Mouse (Mus musculus) midbrain, embryonic 14.5 days (tissue): ENCODE data around the gene Dus3l. TPM values are rescaled to one million over a fixed set of nuclear protein-coding genes. Genes with fewer than 3 reads are reported as not detected.

Experiments
- ATAC-seq: fragments of 200-750 bp; cut with Nextera tagmentation; 2 replicates; pipeline ENCODE4 v1.8.0; 2017; ENCODE audit warnings: moderate number of reproducible peaks, moderate library complexity; ENCODE audit not compliant: low FRiP score, low TSS enrichment
- DNase-seq: peaks from one replicate; pipeline ENCODE4 v3.0.0-alpha.2; 2015
- H3K27ac ChIP-seq: fragments of 300-500 bp; sonication (generic); replicated peaks from 2 replicates; pipeline ENCODE4 v1.5.1; 2014; ENCODE audit warnings: mild to moderate bottlenecking, low read depth, low read length, moderate library complexity
- H3K27me3 ChIP-seq: fragments of 300-500 bp; sonication (generic); 2 replicates; pipeline ENCODE4 v1.6.1; 2014; ENCODE audit warnings: low read length, control low read depth, mixed read lengths; ENCODE audit not compliant: control insufficient read depth, insufficient read depth
- H3K36me3 ChIP-seq: fragments of 300-500 bp; sonication (generic); 2 replicates; pipeline ENCODE4 v1.6.1; 2014; ENCODE audit warnings: low read length, control low read depth; ENCODE audit not compliant: control insufficient read depth, insufficient read depth
- H3K4me1 ChIP-seq: fragments of 300-500 bp; sonication (generic); 2 replicates; pipeline ENCODE4 v1.6.1; 2014; ENCODE audit warnings: mild to moderate bottlenecking, antibody characterized with exemption, low read length, control low read depth; ENCODE audit not compliant: control insufficient read depth, insufficient read depth
- H3K4me2 ChIP-seq: fragments of 300-500 bp; sonication (generic); 2 replicates; pipeline ENCODE4 v1.6.1; 2014; ENCODE audit warnings: mild to moderate bottlenecking, low read length, moderate library complexity
- H3K4me3 ChIP-seq: fragments of 300-500 bp; sonication (generic); replicated peaks from 2 replicates; pipeline ENCODE4 v1.5.1; 2014; ENCODE audit warnings: low read depth, low read length
- H3K9ac ChIP-seq: fragments of 300-500 bp; sonication (generic); replicated peaks from 2 replicates; pipeline ENCODE4 v1.6.1; 2014; ENCODE audit warnings: mild to moderate bottlenecking, low read length, moderate library complexity
- H3K9me3 ChIP-seq: fragments of 300-500 bp; sonication (generic); 2 replicates; pipeline ENCODE4 v1.6.1; 2016; ENCODE audit warnings: low read length, control low read depth, mixed read lengths; ENCODE audit not compliant: control insufficient read depth
- WGBS: fragments of 180-500 bp; shearing (Covaris S2); extraction: QIAGEN DNeasy Blood & Tissue Kit; methylation state at CpG from one replicate; pipeline ENCODE4 v1.1.7; 2014; 5-methylcytosine and 5-hydroxymethylcytosine counted together
- polyA plus RNA-seq: library from polyadenylated mRNA; unstranded; fragments of >200 nt; fragmentation: Nextera tagmentation; extraction: Ambion mirVana; gene quantifications from 2 replicates; pipeline ENCODE4 v1.2.1, GENCODE M21; 2014

The Dus3l gene
- polyA plus RNA-seq, 1 experiment from 2014 or later = 72.8 TPM

DNA sequence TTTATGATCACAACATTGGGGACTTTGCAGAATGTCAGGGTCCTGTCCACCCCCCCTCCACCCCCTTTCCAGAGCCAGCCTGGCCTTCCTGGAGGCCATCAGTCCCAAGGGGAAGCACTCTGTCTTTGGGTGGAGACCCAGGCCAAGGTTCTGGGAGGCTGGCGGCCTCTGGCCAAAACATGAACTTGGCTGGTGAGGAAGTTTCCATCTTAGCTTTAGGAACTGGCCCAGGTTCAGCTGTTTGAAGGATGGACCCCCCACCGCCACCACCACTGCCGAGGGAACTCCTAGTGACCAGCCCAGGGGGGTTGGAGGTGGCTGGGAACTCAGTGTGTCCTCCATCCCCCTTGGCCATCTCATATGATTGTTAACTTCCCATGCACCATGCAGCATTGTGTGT lies 3.5 kb upstream of the Dus3l start:
- Histone ChIP-seq H3K9me3 (no peaks in the 10 kb centered on the region), H3K4me1 (peaks cover 31% of the 10 kb centered on the region), H3K36me3 (no peaks in the 10 kb centered on the region), H3K9ac (no peak overlapping the region), H3K27me3 (peaks cover 19% of the 10 kb centered on the region), H3K4me2 (no peak overlapping the region), H3K27ac (peak overlapping the region; percentile 94; the same call in 1 of the 2 replicates), H3K4me3 (no peak overlapping the region)
- DNase-seq (no peak), ATAC-seq (no peak)
- 55% methylated on average over 3 of the region's 3 CpGs for WGBS

DNA sequence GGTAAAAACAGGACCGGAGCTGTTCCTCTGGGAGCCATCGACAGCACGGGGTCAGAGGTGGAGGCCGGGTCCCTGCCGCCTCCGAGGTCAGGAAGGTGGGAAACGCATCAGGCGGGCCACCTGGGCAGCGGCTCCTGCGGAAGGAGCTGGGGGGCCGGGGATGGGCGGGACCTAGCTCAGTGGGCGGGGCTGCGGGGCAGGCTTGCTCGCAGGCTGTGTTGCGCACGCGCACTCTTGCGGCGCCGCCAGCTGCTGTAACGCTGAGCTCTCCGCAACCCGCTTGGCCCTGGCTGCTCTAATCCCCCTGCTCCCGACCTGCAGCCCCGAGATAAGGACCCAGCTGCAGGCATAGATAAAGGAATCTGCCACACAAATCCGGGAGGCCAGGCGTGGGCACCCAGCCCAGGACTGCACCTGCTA lies 2.6 kb upstream of the Dus3l start:
- ATAC-seq (peak; percentile 54), DNase-seq (peak; percentile 98)
- H3K9me3 ChIP-seq = no peaks in the 10 kb centered on the region
- H3K9ac ChIP-seq = peak overlapping the region; percentile 65
- peaks cover 10% of the 10 kb centered on the region for H3K27me3 ChIP-seq
- peak overlapping the region; percentile 74 for H3K4me2 ChIP-seq
- 2% methylated on average over 28 of the region's 28 CpGs for WGBS
- peaks cover 28% of the 10 kb centered on the region for H3K4me1 ChIP-seq
- H3K27ac ChIP-seq = peak overlapping the region; percentile 94
- peaks cover 6% of the 10 kb centered on the region for H3K36me3 ChIP-seq
- H3K4me3 ChIP-seq = peak overlapping the region; percentile 44

- peak overlapping the region; percentile 65; the same call in 1 of the 2 replicates for H3K9ac ChIP-seq
- 46% methylated on average over 27 of the region's 27 CpGs for WGBS
- no peak for ATAC-seq
Measured at GRCm38 (mm10) chr17:56762769-56763731, 1.5 kb upstream of the Dus3l start.

GRCm38 (mm10) chr17:56763741-56764250 lies 761 bp upstream of the Dus3l start:
- peaks cover 23% of the 10 kb centered on the region for H3K4me1 ChIP-seq
- no peaks in the 10 kb centered on the region for H3K27me3 ChIP-seq
- DNase-seq (no peak), ATAC-seq (no peak)
- H3K9ac ChIP-seq = no peak overlapping the region
- peaks cover 24% of the 10 kb centered on the region for H3K36me3 ChIP-seq
- WGBS = 79% methylated on average over 8 of the region's 8 CpGs
- peak overlapping the region; percentile 62 for H3K4me2 ChIP-seq
- peak overlapping the region; percentile 72; the same call in 1 of the 2 replicates for H3K4me3 ChIP-seq
- H3K27ac ChIP-seq = peak overlapping the region; percentile 94; the same call in 1 of the 2 replicates
- no peaks in the 10 kb centered on the region for H3K9me3 ChIP-seq

More at GRCm38 (mm10) chr17:56762769-56763731, 1.5 kb upstream of the Dus3l start:
- Histone ChIP-seq H3K36me3 (peaks cover 16% of the 10 kb centered on the region), H3K4me2 (peak overlapping the region; percentile 74), H3K27me3 (no peaks in the 10 kb centered on the region; the same call in 1 of the 2 replicates), H3K4me3 (peak overlapping the region; percentile 44; the same call in 1 of the 2 replicates), H3K9me3 (no peaks in the 10 kb centered on the region), H3K27ac (peak overlapping the region; percentile 94), H3K4me1 (peaks cover 23% of the 10 kb centered on the region)
- peak; percentile 70 for DNase-seq

- peaks cover 40% of the 10 kb centered on the region for H3K36me3 ChIP-seq
- H3K4me3 ChIP-seq = peak overlapping the region; percentile 72
- WGBS = 58% methylated on average over 12 of the region's 12 CpGs
- H3K4me2 ChIP-seq = peak overlapping the region; percentile 62
- H3K27me3 ChIP-seq = no peaks in the 10 kb centered on the region
- peak overlapping the region; percentile 73; the same call in 1 of the 2 replicates for H3K9ac ChIP-seq
- DNase-seq = no peak
- peaks cover 23% of the 10 kb centered on the region for H3K4me1 ChIP-seq
- no peaks in the 10 kb centered on the region for H3K9me3 ChIP-seq
- ATAC-seq = peak; percentile 1; the same call in 1 of the 2 replicates
- H3K27ac ChIP-seq = peak overlapping the region; percentile 95; the same call in 1 of the 2 replicates
Measured at GRCm38 (mm10) chr17:56765431-56765830, 874 bp downstream of the Dus3l start.

GRCm38 (mm10) chr17:56766631-56767405 lies 2.3 kb downstream of the Dus3l start:
- ATAC-seq = no peak
- Histone ChIP-seq H3K27ac (no peak overlapping the region), H3K4me3 (no peak overlapping the region), H3K9me3 (no peaks in the 10 kb centered on the region), H3K9ac (no peak overlapping the region), H3K4me1 (peaks cover 16% of the 10 kb centered on the region), H3K4me2 (no peak overlapping the region), H3K27me3 (no peaks in the 10 kb centered on the region), H3K36me3 (peaks cover 45% of the 10 kb centered on the region)
- WGBS = 93% methylated on average over 27 of the region's 27 CpGs
- no peak for DNase-seq

- H3K4me3 ChIP-seq = no peak overlapping the region
- H3K27ac ChIP-seq = no peak overlapping the region
- H3K4me2 ChIP-seq = no peak overlapping the region
- H3K36me3 ChIP-seq = peaks cover 45% of the 10 kb centered on the region
- H3K4me1 ChIP-seq = peaks cover 11% of the 10 kb centered on the region
- WGBS = 96% methylated on average over 28 of the region's 29 CpGs
- no peak overlapping the region for H3K9ac ChIP-seq
- no peaks in the 10 kb centered on the region for H3K27me3 ChIP-seq
- no peak for ATAC-seq
- H3K9me3 ChIP-seq = no peaks in the 10 kb centered on the region
- no peak for DNase-seq
Measured at GRCm38 (mm10) chr17:56767531-56768135, 3.1 kb downstream of the Dus3l start.

DNA sequence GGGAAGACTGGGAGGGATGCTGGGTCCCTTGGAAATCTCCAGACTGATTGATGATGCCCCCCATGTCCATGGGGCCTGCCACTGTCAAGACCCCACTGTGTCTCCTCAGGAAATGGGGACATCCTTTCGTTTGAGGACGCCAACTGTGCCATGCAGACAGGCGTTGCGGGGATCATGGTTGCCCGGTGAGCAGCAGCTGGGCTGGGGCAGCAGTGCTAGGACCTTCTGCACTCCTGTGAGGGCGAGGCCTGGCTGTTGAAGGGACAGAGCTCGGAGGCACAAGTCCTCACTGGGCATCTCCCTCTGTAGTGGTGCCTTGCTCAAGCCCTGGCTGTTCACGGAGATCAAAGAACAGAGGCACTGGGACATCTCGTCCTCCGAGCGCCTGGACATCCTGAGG lies 4.4 kb downstream of the Dus3l start:
- no peaks in the 10 kb centered on the region for H3K27me3 ChIP-seq
- H3K4me2 ChIP-seq = no peak overlapping the region
- H3K4me1 ChIP-seq = peaks cover 5% of the 10 kb centered on the region; the same call in 1 of the 2 replicates
- no peak for DNase-seq
- H3K9me3 ChIP-seq = no peaks in the 10 kb centered on the region
- no peak overlapping the region for H3K27ac ChIP-seq
- H3K4me3 ChIP-seq = no peak overlapping the region
- H3K36me3 ChIP-seq = peaks cover 45% of the 10 kb centered on the region
- 93% methylated on average over 11 of the region's 11 CpGs for WGBS
- ATAC-seq = no peak
- H3K9ac ChIP-seq = no peak overlapping the region
